Mouse (Mus musculus) gonadal fat pad, adult 2 months (tissue): ENCODE measurements at regions not wholly inside any gene's neighbourhood (a gene's known extent, or its start where the extent isn't known, plus 50 kb on each side); places are given as distances from the start of the nearest gene placed in this dataset.
A peak's percentile ranks its signal among the peaks of the same experiment; 100 is the strongest.

ENCODE experiments used
- DNase-seq: peaks from one replicate; pipeline ENCODE4 v3.0.0-alpha.2; 2012; ENCODE audit warnings: low read depth

- no peak for DNase-seq
These were observed 386.3 kb upstream of the Slc30a5 start for GRCm38 (mm10) chr13:101219568-101219967.

- DNase-seq: no peak
These were observed 383.8 kb upstream of the Slc30a5 start for GRCm38 (mm10) chr13:101216897-101217480.

- DNase-seq: no peak
These were observed 383.2 kb upstream of the Slc30a5 start for GRCm38 (mm10) chr13:101216421-101216820.

GRCm38 (mm10) chr13:101215792-101216221 lies 382.6 kb upstream of the Slc30a5 start:
- DNase-seq: peak; percentile 40

GRCm38 (mm10) chr13:101215131-101215641 lies 382.0 kb upstream of the Slc30a5 start:
- no peak for DNase-seq

- no peak for DNase-seq
These were observed 380.9 kb upstream of the Slc30a5 start for GRCm38 (mm10) chr13:101214094-101214493.

- no peak for DNase-seq
These were observed 380.1 kb upstream of the Slc30a5 start for GRCm38 (mm10) chr13:101213121-101213916.

- no peak for DNase-seq
These were observed 379.2 kb upstream of the Slc30a5 start for GRCm38 (mm10) chr13:101212341-101212895.

- DNase-seq: no peak
These were observed 375.6 kb upstream of the Slc30a5 start for GRCm38 (mm10) chr13:101208788-101209187.

- no peak for DNase-seq
These were observed 370.2 kb upstream of the Slc30a5 start for GRCm38 (mm10) chr13:101203463-101203862.

- no peak for DNase-seq
These were observed 369.5 kb upstream of the Slc30a5 start for GRCm38 (mm10) chr13:101202565-101203313.

- DNase-seq: no peak
These were observed 357.1 kb upstream of the Slc30a5 start for GRCm38 (mm10) chr13:101190249-101190830.

- no peak for DNase-seq
These were observed 349.2 kb upstream of the Slc30a5 start for GRCm38 (mm10) chr13:101182387-101182786.

GRCm38 (mm10) chr13:101175017-101175689 lies 341.9 kb upstream of the Slc30a5 start:
- DNase-seq: no peak

- DNase-seq: no peak
These were observed 328.5 kb upstream of the Slc30a5 start for GRCm38 (mm10) chr13:101161768-101162167.

- DNase-seq: no peak
These were observed 326.7 kb upstream of the Slc30a5 start for GRCm38 (mm10) chr13:101159878-101160277.

- no peak for DNase-seq
These were observed 320.5 kb upstream of the Slc30a5 start for GRCm38 (mm10) chr13:101153760-101154159.

GRCm38 (mm10) chr13:101142761-101143160 lies 309.5 kb upstream of the Slc30a5 start:
- no peak for DNase-seq

- peak; percentile 98 for DNase-seq
These were observed 309.0 kb upstream of the Slc30a5 start for GRCm38 (mm10) chr13:101142104-101142735.

- no peak for DNase-seq
These were observed 296.2 kb upstream of the Slc30a5 start for GRCm38 (mm10) chr13:101129466-101129865.

GRCm38 (mm10) chr13:101127808-101128207 lies 294.6 kb upstream of the Slc30a5 start:
- no peak for DNase-seq
